Mouse (Mus musculus): ENCODE measurements at regions not wholly inside any gene's neighbourhood (a gene's known extent, or its start where the extent isn't known, plus 50 kb on each side); places are given as distances from the start of the nearest gene placed in this dataset.

GRCm38 (mm10) chr5:28714978-28715377 is 247.9 kb upstream of the Shh start:
- TF ChIP-seq CTCF (IDR thresholded peaks at IDR 0.05), result no peak
- TF ChIP-seq POLR2A (IDR thresholded peaks at IDR 0.05; ENCODE audit: insufficient read depth, low read depth, low read length), result no peak

All from heart, adult 2 months (tissue).